Comparison of ENCODE assay signal across 8 mouse cellular contexts in the genomic region with DNA sequence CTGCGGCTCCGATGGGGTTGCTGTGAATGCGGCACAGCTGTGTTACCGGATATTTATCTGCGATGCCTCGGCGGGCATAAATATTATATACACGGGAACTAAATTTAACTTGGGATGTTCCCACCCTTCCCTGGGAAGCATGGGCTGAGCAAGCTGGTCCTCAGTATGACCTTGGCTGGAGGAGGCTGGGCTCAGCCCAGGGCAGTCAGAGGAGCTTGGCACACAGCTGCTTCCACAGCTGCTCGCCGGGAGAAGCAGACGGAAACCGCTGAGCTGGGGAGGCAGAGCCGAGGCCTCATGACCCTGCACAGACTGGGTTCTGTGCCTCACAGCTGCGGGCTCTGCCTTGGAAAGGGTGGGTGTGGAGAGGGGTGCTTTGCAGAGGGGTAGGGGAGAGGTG. TPM values are rescaled to one million over a fixed set of nuclear protein-coding genes. Genes with fewer than 3 reads are reported as not detected.
A peak's percentile ranks its signal among the peaks of the same experiment; 100 is the strongest.
DNase-seq lines count a peak whose midpoint lies in the region; ATAC-seq and TF ChIP-seq lines count a peak whose summit lies in the region.

No protein-coding gene starts in this region.

- no peak overlapping the region for H3K4me3 ChIP-seq in intestine, embryonic 14.5 days (ENCODE audit: low read depth, low read length)
- H3K4me3 ChIP-seq in intestine, postnatal 0 days (ENCODE audit: low read depth, low read length): no peak overlapping the region
- no peak overlapping the region for H3K4me3 ChIP-seq in heart, embryonic 15.5 days
- H3K4me3 ChIP-seq in lung, embryonic 14.5 days (ENCODE audit: low read depth, low read length): no peak overlapping the region

- no peak for TF ChIP-seq CTCF in intestine, postnatal 0 days (IDR thresholded peaks at IDR 0.05; ENCODE audit: low read depth)
- no peak for TF ChIP-seq CTCF in lung, embryonic 14.5 days (IDR thresholded peaks at IDR 0.05; ENCODE audit: low read depth)

- H3K9me3 ChIP-seq in intestine, embryonic 14.5 days (ENCODE audit: control insufficient read depth, low read length): no peaks in the 10 kb centered on the region
- no peaks in the 10 kb centered on the region for H3K9me3 ChIP-seq in intestine, postnatal 0 days (ENCODE audit: control insufficient read depth)
- no peaks in the 10 kb centered on the region for H3K9me3 ChIP-seq in heart, embryonic 15.5 days (replicated peaks)
- no peaks in the 10 kb centered on the region for H3K9me3 ChIP-seq in lung, embryonic 14.5 days (ENCODE audit: low read depth, low read length)

- no peak overlapping the region for H3K9ac ChIP-seq in intestine, embryonic 14.5 days (ENCODE audit: low read length)
- no peak overlapping the region for H3K9ac ChIP-seq in intestine, postnatal 0 days (ENCODE audit: low read depth, low read length)
- H3K9ac ChIP-seq in heart, embryonic 15.5 days: no peak overlapping the region
- no peak overlapping the region for H3K9ac ChIP-seq in lung, embryonic 14.5 days

- no peak; the same call in 1 of the 2 replicates for ATAC-seq in intestine, embryonic 14.5 days (replicated peaks; ENCODE audit: low FRiP score, low TSS enrichment, low read depth)
- ATAC-seq in intestine, postnatal 0 days: no peak; the same call in 1 of the 2 replicates
- peak; percentile 50; the same call in 1 of the 2 replicates for ATAC-seq in heart, embryonic 15.5 days (replicated peaks; ENCODE audit: insufficient number of reproducible peaks, insufficient read depth, low FRiP score, low read depth)
- ATAC-seq in lung, embryonic 14.5 days (ENCODE audit: insufficient read depth): peak; percentile 89

- H3K27ac ChIP-seq in intestine, embryonic 14.5 days (ENCODE audit: low read depth): peak overlapping the region; percentile 17; the same call in 1 of the 2 replicates
- no peak overlapping the region for H3K27ac ChIP-seq in intestine, postnatal 0 days (ENCODE audit: low read depth, low read length)
- peak overlapping the region; percentile 57 for H3K27ac ChIP-seq in heart, embryonic 15.5 days
- no peak overlapping the region for H3K27ac ChIP-seq in lung, embryonic 14.5 days (ENCODE audit: low read depth)

- no peaks in the 10 kb centered on the region for H3K36me3 ChIP-seq in intestine, embryonic 14.5 days (ENCODE audit: control insufficient read depth, insufficient read depth, low read length)
- no peaks in the 10 kb centered on the region for H3K36me3 ChIP-seq in intestine, postnatal 0 days (ENCODE audit: control insufficient read depth, insufficient read depth)
- H3K36me3 ChIP-seq in heart, embryonic 15.5 days: no peaks in the 10 kb centered on the region
- H3K36me3 ChIP-seq in lung, embryonic 14.5 days (ENCODE audit: insufficient read depth): no peaks in the 10 kb centered on the region

- H3K4me1 ChIP-seq in intestine, embryonic 14.5 days (replicated peaks; ENCODE audit: control insufficient read depth, insufficient read depth, low read length): no peaks in the 10 kb centered on the region; the same call in 1 of the 2 replicates
- no peaks in the 10 kb centered on the region for H3K4me1 ChIP-seq in intestine, postnatal 0 days (replicated peaks; ENCODE audit: control insufficient read depth, insufficient read depth, low read length)
- H3K4me1 ChIP-seq in heart, embryonic 15.5 days (replicated peaks): peaks cover 32% of the 10 kb centered on the region
- 0 out of 2 replicates have a peak, but pooled peaks cover 4% of the 10 kb centered on the region for H3K4me1 ChIP-seq in lung, embryonic 14.5 days (ENCODE audit: insufficient read depth)

- no peak for DNase-seq in intestine, embryonic 14.5 days (ENCODE audit: low spot score)
- peak; percentile 63 for DNase-seq in brain, adult 2 months (ENCODE audit: low read depth, low spot score)
- DNase-seq in lung, embryonic 14.5 days: peak; percentile 82
- DNase-seq in cerebellum, postnatal 36 days: no peak
- no peak for DNase-seq in urinary bladder, postnatal 25 days (ENCODE audit: low spot score)
- DNase-seq in frontal cortex, postnatal 25 days (ENCODE audit: low spot score in 2 of 2): no peak

- 34% methylated on average over 14 of the region's 14 CpGs for WGBS in intestine, embryonic 14.5 days
- WGBS in intestine, postnatal 0 days: 51% methylated on average over 14 of the region's 14 CpGs
- WGBS in heart, embryonic 15.5 days: 32% methylated on average over 14 of the region's 14 CpGs
- WGBS in lung, embryonic 14.5 days: 30% methylated on average over 14 of the region's 14 CpGs

- no peak overlapping the region; the same call in 1 of the 2 replicates for H3K4me2 ChIP-seq in intestine, embryonic 14.5 days (ENCODE audit: low read length)
- no peak overlapping the region for H3K4me2 ChIP-seq in intestine, postnatal 0 days (replicated peaks; ENCODE audit: low read depth)
- peak overlapping the region; percentile 26 for H3K4me2 ChIP-seq in heart, embryonic 15.5 days
- peak overlapping the region; percentile 7; the same call in 1 of the 2 replicates for H3K4me2 ChIP-seq in lung, embryonic 14.5 days

- no peaks in the 10 kb centered on the region for H3K27me3 ChIP-seq in intestine, embryonic 14.5 days (replicated peaks; ENCODE audit: control insufficient read depth, insufficient read depth, low read length)
- H3K27me3 ChIP-seq in intestine, postnatal 0 days (replicated peaks; ENCODE audit: control insufficient read depth, insufficient read depth, low read length): no peaks in the 10 kb centered on the region
- H3K27me3 ChIP-seq in heart, embryonic 15.5 days: no peaks in the 10 kb centered on the region
- H3K27me3 ChIP-seq in lung, embryonic 14.5 days (ENCODE audit: insufficient read depth, low read length): no peaks in the 10 kb centered on the region

RNA-seq across cellular contexts. Expression of gene Gna12, which starts 59.8 kb away (rescaled TPM):
- 15.7 and 17.7 TPM in 2 replicates for polyA plus RNA-seq in intestine, embryonic 14.5 days (2014; fragmentation: Nextera tagmentation; extraction: Ambion mirVana)
- 13.8 and 14.4 TPM in 2 replicates for polyA plus RNA-seq in intestine, postnatal 0 days (2015; fragmentation: Nextera tagmentation; extraction: Ambion mirVana)
- polyA plus RNA-seq in heart, embryonic 15.5 days (2015; fragmentation: Nextera tagmentation; extraction: Ambion mirVana): 37.9 and 53.4 TPM in 2 replicates
- polyA plus RNA-seq in lung, embryonic 14.5 days (2014; fragmentation: Nextera tagmentation; extraction: Ambion mirVana): 63.0 and 77.1 TPM in 2 replicates

Comparison
In these comparisons a context has a peak if more than half of its experiments do, and no peak if none do; other contexts are left out.
1. H3K27ac ChIP-seq: peak in intestine, embryonic 14.5 days (single experiment) and heart, embryonic 15.5 days (single experiment); none in intestine, postnatal 0 days (single experiment) and lung, embryonic 14.5 days (single experiment).
2. ATAC-seq: peak in heart, embryonic 15.5 days (single experiment) and lung, embryonic 14.5 days (single experiment); none in intestine, embryonic 14.5 days (single experiment) and intestine, postnatal 0 days (single experiment).
3. DNase-seq: peak in brain, adult 2 months (single experiment) and lung, embryonic 14.5 days (single experiment); none in intestine, embryonic 14.5 days (single experiment), cerebellum, postnatal 36 days (0 of 2), urinary bladder, postnatal 25 days (single experiment) and frontal cortex, postnatal 25 days (0 of 2).
4. H3K4me2 ChIP-seq: peak in heart, embryonic 15.5 days (single experiment) and lung, embryonic 14.5 days (single experiment); none in intestine, embryonic 14.5 days (single experiment) and intestine, postnatal 0 days (single experiment).